Mouse (Mus musculus) heart, postnatal 0 days (tissue): Measurements from ENCODE around the gene Knl1. TPM values are rescaled to one million over a fixed set of nuclear protein-coding genes. Genes with fewer than 3 reads are reported as not detected.
A peak's percentile ranks its signal among the peaks of the same experiment; 100 is the strongest.

Source experiments
- ATAC-seq: fragments of 200-750 bp; cut with Nextera tagmentation; 2 replicates; pipeline ENCODE4 v1.8.0; 2017; ENCODE audit warnings: low read depth, moderate number of reproducible peaks, moderate library complexity; ENCODE audit not compliant: insufficient read depth
- DNase-seq: peaks from one replicate; pipeline ENCODE4 v3.0.0-alpha.2; 2016; ENCODE audit warnings: low spot score
- H3K27ac ChIP-seq: fragments of 300-500 bp; sonication (generic); 2 replicates; pipeline ENCODE4 v1.5.1; 2014; ENCODE audit warnings: low read depth, mild to moderate bottlenecking
- H3K27me3 ChIP-seq: fragments of 300-500 bp; sonication (generic); 2 replicates; pipeline ENCODE4 v1.6.1; 2014; ENCODE audit warnings: low read length, mixed read lengths; ENCODE audit not compliant: control insufficient read depth, insufficient read depth
- H3K36me3 ChIP-seq: fragments of 300-500 bp; sonication (generic); replicated peaks from 2 replicates; pipeline ENCODE4 v1.6.1; 2014; ENCODE audit warnings: low read length, mixed read lengths; ENCODE audit not compliant: control insufficient read depth, insufficient read depth
- H3K4me1 ChIP-seq: fragments of 300-500 bp; sonication (generic); 2 replicates; pipeline ENCODE4 v1.6.1; 2014; ENCODE audit warnings: antibody characterized with exemption; ENCODE audit not compliant: control insufficient read depth, insufficient read depth
- H3K4me2 ChIP-seq: fragments of 300-500 bp; sonication (generic); 2 replicates; pipeline ENCODE4 v1.6.1; 2014; ENCODE audit warnings: low read depth, mild to moderate bottlenecking, low read length, moderate library complexity
- H3K4me3 ChIP-seq: fragments of 300-500 bp; sonication (generic); 2 replicates; pipeline ENCODE4 v1.5.1; 2014; ENCODE audit warnings: low read depth, low read length
- H3K9ac ChIP-seq: fragments of 300-500 bp; sonication (generic); replicated peaks from 2 replicates; pipeline ENCODE4 v1.6.1; 2014; ENCODE audit warnings: low read depth, low read length, mixed read lengths
- H3K9me3 ChIP-seq: fragments of 300-500 bp; sonication (generic); replicated peaks from 2 replicates; pipeline ENCODE4 v1.6.1; 2016; ENCODE audit warnings: low read length; ENCODE audit not compliant: control insufficient read depth
- CTCF ChIP-seq: IDR thresholded peaks from 2 replicates; pipeline ENCODE4 v1.5.1; 2016; ENCODE audit warnings: antibody characterized with exemption, control low read depth, low read depth
- EP300 ChIP-seq: IDR thresholded peaks from 2 replicates; pipeline ENCODE4 v1.6.1; 2016; ENCODE audit warnings: antibody characterized with exemption, low read depth
- WGBS: fragments of 180-500 bp; shearing (Covaris S2); extraction: QIAGEN DNeasy Blood & Tissue Kit; methylation state at CpG from one replicate; pipeline ENCODE4 v1.1.7; 2014; 5-methylcytosine and 5-hydroxymethylcytosine counted together
- polyA plus RNA-seq: library from polyadenylated mRNA; unstranded; fragments of >200 nt; fragmentation: Nextera tagmentation; extraction: Ambion mirVana; gene quantifications from 2 replicates; pipeline ENCODE4 v1.2.1, GENCODE M21; 2015
- total RNA-seq: library from RNA; depleted of rRNA; stranded (reverse); fragments of >200 nt; gene quantifications from 2 replicates; pipeline ENCODE4 v1.2.3, GENCODE M21; 2014; ENCODE audit warnings: low replicate concordance

Knl1 gene
- total and polyA plus RNA-seq, 2 experiments from 2014 or later = 14.5 to 50.5 TPM

GRCm38 (mm10) chr2:119113121-119113925 lies 66.4 kb downstream of the Knl1 start:
- Histone ChIP-seq H3K4me3 (peak overlapping the region; percentile 75), H3K4me1 (0 out of 2 replicates have a peak, but pooled peaks cover 9% of the 10 kb centered on the region), H3K4me2 (peak overlapping the region; percentile 99), H3K27ac (peak overlapping the region; percentile 77; the same call in 1 of the 2 replicates), H3K9me3 (no peaks in the 10 kb centered on the region), H3K36me3 (0 out of 2 replicates have a peak, but pooled peaks cover 6% of the 10 kb centered on the region), H3K9ac (peak overlapping the region; percentile 49), H3K27me3 (no peaks in the 10 kb centered on the region)
- ATAC-seq (no peak), DNase-seq (no peak)
- WGBS = 10% methylated on average over 20 of the region's 20 CpGs
- TF ChIP-seq EP300 (no peak), CTCF (no peak)

GRCm38 (mm10) chr2:119136346-119136898 lies 89.5 kb downstream of the Knl1 start:
- ATAC-seq = no peak

GRCm38 (mm10) chr2:119145199-119145598 lies 98.3 kb downstream of the Knl1 start:
- no peak for DNase-seq
- Histone ChIP-seq H3K4me3 (no peak overlapping the region), H3K4me2 (no peak overlapping the region), H3K4me1 (no peaks in the 10 kb centered on the region), H3K27ac (no peak overlapping the region), H3K9ac (no peak overlapping the region), H3K36me3 (peaks cover 82% of the 10 kb centered on the region), H3K9me3 (no peaks in the 10 kb centered on the region), H3K27me3 (no peaks in the 10 kb centered on the region)
- no peak for ATAC-seq
- WGBS = 84% methylated on average over 2 of the region's 2 CpGs
- TF ChIP-seq CTCF = peak; percentile 27; the same call in 1 of the 2 replicates
- no peak for TF ChIP-seq EP300

More at GRCm38 (mm10) chr2:119136346-119136898, 89.5 kb downstream of the Knl1 start:
- Histone ChIP-seq H3K36me3 (peaks cover 64% of the 10 kb centered on the region), H3K9ac (no peak overlapping the region), H3K9me3 (no peaks in the 10 kb centered on the region), H3K27me3 (no peaks in the 10 kb centered on the region), H3K4me3 (no peak overlapping the region), H3K4me1 (no peaks in the 10 kb centered on the region), H3K4me2 (no peak overlapping the region), H3K27ac (no peak overlapping the region)
- TF ChIP-seq CTCF = no peak
- no peak for TF ChIP-seq EP300
- 24% methylated on average over 5 of the region's 5 CpGs for whole genome bisulfite sequencing
- no peak for DNase-seq

- ATAC-seq (no peak), DNase-seq (no peak)
- H3K9ac ChIP-seq = no peak overlapping the region
- H3K4me3 ChIP-seq = no peak overlapping the region
- TF ChIP-seq EP300 (no peak), CTCF (no peak)
- 77% methylated on average over 6 of the region's 6 CpGs for WGBS
- no peaks in the 10 kb centered on the region for H3K4me1 ChIP-seq
- H3K36me3 ChIP-seq = peaks cover 84% of the 10 kb centered on the region
- H3K9me3 ChIP-seq = no peaks in the 10 kb centered on the region
- H3K4me2 ChIP-seq = no peak overlapping the region
- H3K27me3 ChIP-seq = no peaks in the 10 kb centered on the region
- H3K27ac ChIP-seq = no peak overlapping the region
Observed at GRCm38 (mm10) chr2:119146435-119146834, 99.5 kb downstream of the Knl1 start.

- ATAC-seq = no peak
Observed at GRCm38 (mm10) chr2:119147160-119147678, 100.3 kb downstream of the Knl1 start.

More at GRCm38 (mm10) chr2:119147160-119147678, 100.3 kb downstream of the Knl1 start:
- Histone ChIP-seq H3K4me3 (no peak overlapping the region), H3K27ac (no peak overlapping the region), H3K27me3 (no peaks in the 10 kb centered on the region), H3K36me3 (peaks cover 83% of the 10 kb centered on the region), H3K9ac (no peak overlapping the region), H3K4me1 (no peaks in the 10 kb centered on the region), H3K4me2 (no peak overlapping the region), H3K9me3 (no peaks in the 10 kb centered on the region)
- DNase-seq = peak; percentile 8
- TF ChIP-seq EP300 (no peak), CTCF (no peak)
- WGBS = 72% methylated on average over 22 of the region's 22 CpGs
